Mouse (Mus musculus) liver, postnatal 0 days (tissue): ENCODE data around the gene Lrch3.

Experiments
- CTCF ChIP-seq: sonication (generic); IDR thresholded peaks from 2 replicates; pipeline ENCODE4 v1.5.1; 2016; ENCODE audit warnings: antibody characterized with exemption, low read depth
- EP300 ChIP-seq: IDR thresholded peaks from 2 replicates; pipeline ENCODE4 v1.6.1; 2016; ENCODE audit warnings: antibody characterized with exemption, low read depth, mild to moderate bottlenecking

GRCm38 (mm10) chr16:33049809-33050208 lies 135.9 kb downstream of the Lrch3 start:
- TF ChIP-seq CTCF: no peak
- no peak for TF ChIP-seq EP300
